In genomic region chr14:59960961-59961360, GRCm38 (mm10) we compare ENCODE assay signal across 32 mouse cellular contexts.
DNase-seq lines count a peak whose midpoint lies in the region; ATAC-seq lines count a peak whose summit lies in the region.
"Had no signal": no experiment of that assay in that cellular context is flagged by ENCODE, and none has a peak within 500 bp of the region (broad histone marks: within the 10 kb centered on the region; RNA-seq: fewer than 3 reads in every experiment).

No protein-coding gene starts in this region.

- no peaks in the 10 kb centered on the region for H3K27me3 ChIP-seq in forebrain, embryonic 14.5 days (replicated peaks; ENCODE audit: control insufficient read depth, insufficient read depth, low read length)
- 0 out of 2 replicates have a peak, but pooled peaks cover under 1% of the 10 kb centered on the region for H3K27me3 ChIP-seq in forebrain, embryonic 16.5 days (replicated peaks; ENCODE audit: control insufficient read depth, insufficient read depth, low read length)
- no peaks in the 10 kb centered on the region for H3K27me3 ChIP-seq in kidney, embryonic 16.5 days (ENCODE audit: insufficient read depth, low read length)
- H3K27me3 ChIP-seq: heart, embryonic 12.5 days; liver, embryonic 12.5 days; midbrain, embryonic 12.5 days; neural tube, embryonic 15.5 days had no signal

- H3K9me3 ChIP-seq in forebrain, embryonic 14.5 days (replicated peaks; ENCODE audit: control insufficient read depth, low read length), result no peaks in the 10 kb centered on the region
- no peaks in the 10 kb centered on the region for H3K9me3 ChIP-seq in forebrain, embryonic 16.5 days (ENCODE audit: control insufficient read depth, low read length)
- no peaks in the 10 kb centered on the region; the same call in 1 of the 2 replicates for H3K9me3 ChIP-seq in kidney, embryonic 16.5 days (ENCODE audit: low read length)
- H3K9me3 ChIP-seq: embryonic facial prominence, embryonic 13.5 days; heart, embryonic 12.5 days; liver, embryonic 12.5 days; midbrain, embryonic 12.5 days; neural tube, embryonic 15.5 days had no signal

- no peaks in the 10 kb centered on the region for H3K36me3 ChIP-seq in forebrain, embryonic 14.5 days (ENCODE audit: control insufficient read depth, insufficient read depth, low read length)
- no peaks in the 10 kb centered on the region for H3K36me3 ChIP-seq in forebrain, embryonic 16.5 days (ENCODE audit: control insufficient read depth, insufficient read depth)
- no peaks in the 10 kb centered on the region for H3K36me3 ChIP-seq in kidney, embryonic 16.5 days (ENCODE audit: insufficient read depth, low read length)
- H3K36me3 ChIP-seq: embryonic facial prominence, embryonic 13.5 days; heart, embryonic 12.5 days; liver, embryonic 12.5 days; midbrain, embryonic 12.5 days; neural tube, embryonic 15.5 days had no signal

- ATAC-seq in forebrain, embryonic 14.5 days, result peak; percentile 57; the same call in 1 of the 2 replicates
- no peak for ATAC-seq in forebrain, embryonic 16.5 days
- peak; percentile 84 for ATAC-seq in kidney, embryonic 16.5 days (ENCODE audit: low FRiP score, low TSS enrichment)
- ATAC-seq: activated CD4-positive, CD25-positive, alpha-beta regulatory T cell, adult 4 months; CD4-positive, CD25-positive, alpha-beta regulatory T cell, adult 4 months; inflammation-experienced regulatory T-cells, adult 6 months; liver, embryonic 12.5 days; liver, postnatal 0 days had no signal

- peak; percentile 52 for DNase-seq in forebrain, embryonic 14.5 days (ENCODE audit: low spot score)
- no peak for DNase-seq in kidney, adult 8-10 months
- DNase-seq in Muller cell, postnatal 12 days (ENCODE audit: inconsistent ontology term), result peak; percentile 65
- DNase-seq in retina, postnatal 1 day, result peak; percentile 58
- DNase-seq in right cerebral cortex, postnatal 4 days, result no peak
- DNase-seq: adrenal gland, adult 2 months; cerebellum, adult 11 months; cerebellum, adult 9-10 months; embryo, embryonic 11 days; gastrocnemius, postnatal 25 days; heart, adult 18-20 months; heart, postnatal 4 days; kidney, adult 11 months; kidney, postnatal 25 days; liver, postnatal 0 days; lung, postnatal 36 days; right cerebral cortex, adult 18-20 months; thymus, adult 18-20 months; thymus, postnatal 36 days had no signal

- no peak overlapping the region for H3K4me2 ChIP-seq in forebrain, embryonic 14.5 days (ENCODE audit: low read length)
- H3K4me2 ChIP-seq in forebrain, embryonic 16.5 days (ENCODE audit: low read length), result no peak overlapping the region
- peak overlapping the region; percentile 6; the same call in 1 of the 2 replicates for H3K4me2 ChIP-seq in kidney, embryonic 16.5 days (replicated peaks; ENCODE audit: low read depth, low read length)
- H3K4me2 ChIP-seq: embryonic facial prominence, embryonic 13.5 days; heart, embryonic 12.5 days; hindbrain, embryonic 14.5 days; liver, embryonic 12.5 days; midbrain, embryonic 12.5 days; neural tube, embryonic 15.5 days had no signal

- H3K27ac ChIP-seq in forebrain, embryonic 14.5 days (ENCODE audit: low read depth, low read length), result peak overlapping the region; percentile 53; the same call in 1 of the 2 replicates
- H3K27ac ChIP-seq in forebrain, embryonic 16.5 days (ENCODE audit: low read length), result no peak overlapping the region
- peak overlapping the region; percentile 88 for H3K27ac ChIP-seq in kidney, embryonic 16.5 days (ENCODE audit: low read length)
- H3K27ac ChIP-seq: embryonic facial prominence, embryonic 13.5 days; hindbrain, embryonic 14.5 days; liver, embryonic 12.5 days; midbrain, embryonic 12.5 days; neural tube, embryonic 15.5 days; stomach, postnatal 0 days had no signal

- no peak overlapping the region for H3K9ac ChIP-seq in forebrain, embryonic 14.5 days (ENCODE audit: low read length)
- no peak overlapping the region for H3K9ac ChIP-seq in forebrain, embryonic 16.5 days (replicated peaks; ENCODE audit: low read depth, low read length)
- H3K9ac ChIP-seq in kidney, embryonic 16.5 days (replicated peaks; ENCODE audit: low read length), result no peak overlapping the region
- H3K9ac ChIP-seq: embryonic facial prominence, embryonic 13.5 days; heart, embryonic 12.5 days; hindbrain, embryonic 14.5 days; liver, embryonic 12.5 days; liver, postnatal 0 days; midbrain, embryonic 12.5 days; neural tube, embryonic 15.5 days had no signal

- H3K4me3 ChIP-seq in forebrain, embryonic 14.5 days (ENCODE audit: low read depth, low read length), result no peak overlapping the region
- no peak overlapping the region for H3K4me3 ChIP-seq in forebrain, embryonic 16.5 days (replicated peaks; ENCODE audit: low read length)
- no peak overlapping the region for H3K4me3 ChIP-seq in kidney, embryonic 16.5 days (ENCODE audit: low read length)
- H3K4me3 ChIP-seq: embryonic facial prominence, embryonic 13.5 days; erythroblast, embryonic 14.5 days; heart, embryonic 12.5 days; liver, embryonic 12.5 days; midbrain, embryonic 12.5 days; neural tube, embryonic 15.5 days had no signal

- 21% methylated on average over 9 of the region's 9 CpGs for WGBS in forebrain, embryonic 14.5 days
- WGBS in forebrain, embryonic 16.5 days, result 21% methylated on average over 9 of the region's 9 CpGs
- WGBS in kidney, embryonic 16.5 days, result 31% methylated on average over 9 of the region's 9 CpGs

- peaks cover 13% of the 10 kb centered on the region for H3K4me1 ChIP-seq in forebrain, embryonic 14.5 days (ENCODE audit: control insufficient read depth, insufficient read depth, low read length)
- H3K4me1 ChIP-seq in forebrain, embryonic 16.5 days (replicated peaks; ENCODE audit: control insufficient read depth, insufficient read depth, low read length), result peaks cover 13% of the 10 kb centered on the region
- H3K4me1 ChIP-seq in kidney, embryonic 16.5 days (ENCODE audit: insufficient read depth, low read length), result peaks cover 24% of the 10 kb centered on the region
- H3K4me1 ChIP-seq: liver, embryonic 12.5 days had no signal

Comparison
In these comparisons a context has a peak if more than half of its experiments do, and no peak if none do; other contexts are left out.
1. DNase-seq: peak in forebrain, embryonic 14.5 days (single experiment), Muller cell, postnatal 12 days (single experiment) and retina, postnatal 1 day (single experiment); none in kidney, adult 8-10 months (0 of 2) and right cerebral cortex, postnatal 4 days (single experiment).